Mouse (Mus musculus): ENCODE measurements around the gene Smco2.

Gene Smco2

GRCm38 (mm10) chr6:146850050-146850449 is at the start of gene Smco2:
Smco2 (plus strand) TSS chr6:146850104.
- in situ Hi-C loops (cut with MboI), result no loop called here

- in situ Hi-C loops (cut with MboI), result no loop called here
Observed at GRCm38 (mm10) chr6:146809991-146810390, 39.9 kb upstream of the Smco2 start.

GRCm38 (mm10) chr6:146813007-146813406 is 36.9 kb upstream of the Smco2 start:
- in situ Hi-C loops (cut with MboI), result no loop called here

GRCm38 (mm10) chr6:146820177-146820965 is 29.5 kb upstream of the Smco2 start:
- in situ Hi-C loops (cut with MboI), result no loop called here

GRCm38 (mm10) chr6:146821958-146822357 is 27.9 kb upstream of the Smco2 start:
- in situ Hi-C loops (cut with MboI), result no loop called here

- in situ Hi-C loops (cut with MboI), result no loop called here
Observed at GRCm38 (mm10) chr6:146824727-146825486, 25.0 kb upstream of the Smco2 start.

GRCm38 (mm10) chr6:146825487-146825773 is 24.5 kb upstream of the Smco2 start:
- in situ Hi-C loops (cut with MboI), result no loop called here

GRCm38 (mm10) chr6:146831320-146831719 is 18.6 kb upstream of the Smco2 start:
- in situ Hi-C loops (cut with MboI), result no loop called here

- in situ Hi-C loops (cut with MboI), result no loop called here
Observed at GRCm38 (mm10) chr6:146833485-146834314, 16.2 kb upstream of the Smco2 start.

- in situ Hi-C loops (cut with MboI), result no loop called here
Observed at GRCm38 (mm10) chr6:146834342-146834741, 15.6 kb upstream of the Smco2 start.

- in situ Hi-C loops (cut with MboI), result no loop called here
Observed at GRCm38 (mm10) chr6:146835784-146836183, 14.1 kb upstream of the Smco2 start.

GRCm38 (mm10) chr6:146837316-146837715 is 12.6 kb upstream of the Smco2 start:
- in situ Hi-C loops (cut with MboI), result no loop called here

- in situ Hi-C loops (cut with MboI), result no loop called here
Observed at GRCm38 (mm10) chr6:146838366-146838765, 11.5 kb upstream of the Smco2 start.

- in situ Hi-C loops (cut with MboI), result no loop called here
Observed at GRCm38 (mm10) chr6:146838863-146839262, 11.0 kb upstream of the Smco2 start.

GRCm38 (mm10) chr6:146844867-146845266 is 5.0 kb upstream of the Smco2 start:
- in situ Hi-C loops (cut with MboI), result no loop called here

GRCm38 (mm10) chr6:146845347-146845746 is 4.6 kb upstream of the Smco2 start:
- in situ Hi-C loops (cut with MboI), result no loop called here

- in situ Hi-C loops (cut with MboI), result no loop called here
Observed at GRCm38 (mm10) chr6:146845961-146846750, 3.7 kb upstream of the Smco2 start.

GRCm38 (mm10) chr6:146847402-146847801 is 2.5 kb upstream of the Smco2 start:
- in situ Hi-C loops (cut with MboI), result no loop called here

GRCm38 (mm10) chr6:146848281-146848680 is 1.6 kb upstream of the Smco2 start:
- in situ Hi-C loops (cut with MboI), result no loop called here

- in situ Hi-C loops (cut with MboI), result no loop called here
Observed at GRCm38 (mm10) chr6:146851916-146852315, 2.0 kb downstream of the Smco2 start.

GRCm38 (mm10) chr6:146852739-146853138 is 2.8 kb downstream of the Smco2 start:
- in situ Hi-C loops (cut with MboI), result no loop called here

- in situ Hi-C loops (cut with MboI), result no loop called here
Observed at GRCm38 (mm10) chr6:146855185-146855584, 5.3 kb downstream of the Smco2 start.

Data from mature B cell (primary cell).